Mouse (Mus musculus) ES-E14 (cell line): ENCODE measurements at regions not wholly inside any gene's neighbourhood (a gene's known extent, or its start where the extent isn't known, plus 50 kb on each side); places are given as distances from the start of the nearest gene placed in this dataset.

Experiments used
- DNase-seq: peaks from one replicate; pipeline ENCODE4 v3.0.0-alpha.2; 2013; ENCODE audit warnings: low read depth, low spot score
- H3K27ac ChIP-seq: 2 replicates; pipeline ENCODE4 v1.5.1; 2012; ENCODE audit warnings: low read depth, mild to moderate bottlenecking, low read length, moderate library complexity, mixed read lengths; ENCODE audit not compliant: poor library complexity, insufficient read depth, severe bottlenecking
- H3K36me3 ChIP-seq: 2 replicates; pipeline ENCODE4 v1.6.1; 2012; ENCODE audit warnings: mild to moderate bottlenecking, low read length, moderate library complexity, mixed read lengths; ENCODE audit not compliant: control insufficient read depth, poor library complexity, insufficient read depth, severe bottlenecking
- H3K4me1 ChIP-seq, 2 experiments: fragments of 150-350 bp in 1 of 2; sonication (generic) in 1 of 2; 2 replicates each; pipeline ENCODE4 v1.6.1; 2012; ENCODE audit warnings: low read length in 2 of 2, mild to moderate bottlenecking in 1 of 2, mixed read lengths in 1 of 2; ENCODE audit not compliant: control insufficient read depth in 2 of 2, insufficient read depth in 2 of 2, poor library complexity in 1 of 2
- H3K4me3 ChIP-seq, 2 experiments: fragments of 150-350 bp in 1 of 2; sonication (generic) in 1 of 2; 2 replicates each; pipeline ENCODE4 v1.5.1; 2012; ENCODE audit warnings: low read length in 2 of 2, low read depth in 1 of 2, mild to moderate bottlenecking in 1 of 2, mixed read lengths in 1 of 2; ENCODE audit not compliant: insufficient read depth in 1 of 2, poor library complexity in 1 of 2, severe bottlenecking in 1 of 2
- H3K9ac ChIP-seq: 2 replicates; pipeline ENCODE4 v1.6.1; 2012; ENCODE audit warnings: low read depth, mild to moderate bottlenecking, low read length, mixed read lengths; ENCODE audit not compliant: poor library complexity, insufficient read depth, severe bottlenecking
- H3K9me3 ChIP-seq: fragments of 150-350 bp; sonication (generic); 2 replicates; pipeline ENCODE4 v1.6.1; 2012; ENCODE audit warnings: low read depth, mild to moderate bottlenecking, low read length; ENCODE audit not compliant: control insufficient read depth, insufficient read depth
- CHD2 ChIP-seq: IDR thresholded peaks from 2 replicates; pipeline ENCODE4 v1.6.1; 2014; ENCODE audit warnings: mild to moderate bottlenecking, low read depth, low read length, inconsistent platforms
- HCFC1 ChIP-seq: IDR thresholded peaks from 2 replicates; pipeline ENCODE4 v1.6.1; 2012; ENCODE audit warnings: low read length, inconsistent platforms, borderline replicate concordance; ENCODE audit not compliant: insufficient read depth
- MAFK ChIP-seq: IDR thresholded peaks from 2 replicates; pipeline ENCODE4 v1.6.1; 2014; ENCODE audit warnings: mild to moderate bottlenecking, low read depth, low read length, inconsistent platforms; ENCODE audit not compliant: insufficient read depth
- ZC3H11A ChIP-seq: IDR thresholded peaks from 2 replicates; pipeline ENCODE4 v1.6.1; 2012; ENCODE audit warnings: low read depth, mild to moderate bottlenecking, inconsistent platforms, low read length, borderline replicate concordance
- ZNF384 ChIP-seq: IDR thresholded peaks from 2 replicates; pipeline ENCODE4 v1.6.1; 2012; ENCODE audit warnings: low read depth, low read length, inconsistent platforms
- in situ Hi-C, 2 experiments: fragments of 600-800 bp; cut with MboI; formaldehyde crosslinking; loops; one replicate each; pipeline ENCODE4 v1.15.1; 2025; ENCODE audit warnings: low sequenced_read_pairs in 2 of 2, inconsistent platforms in 1 of 2; ENCODE audit not compliant: unreplicated experiment in 2 of 2

- Histone ChIP-seq H3K27ac (no peak overlapping the region), H3K9me3 (no peaks in the 10 kb centered on the region), H3K9ac (no peak overlapping the region), H3K4me3 (no peak overlapping the region), H3K4me1 (no peaks in the 10 kb centered on the region), H3K36me3 (no peaks in the 10 kb centered on the region)
- no peak for DNase-seq
- TF ChIP-seq HCFC1 (no peak), ZNF384 (no peak), ZC3H11A (no peak), MAFK (no peak), CHD2 (no peak)
- in situ Hi-C loops = no loop called here
Observed at GRCm38 (mm10) chr12:70608672-70609071, 155.8 kb downstream of the Tmx1 start.

GRCm38 (mm10) chr12:70609116-70609871 lies 156.4 kb downstream of the Tmx1 start:
- in situ Hi-C loops = no loop called here

GRCm38 (mm10) chr12:70611891-70612290 lies 159.0 kb downstream of the Tmx1 start:
- Histone ChIP-seq H3K4me3 (no peak overlapping the region), H3K9ac (no peak overlapping the region), H3K4me1 (no peaks in the 10 kb centered on the region), H3K9me3 (no peaks in the 10 kb centered on the region), H3K36me3 (no peaks in the 10 kb centered on the region), H3K27ac (no peak overlapping the region)
- in situ Hi-C loops = no loop called here
- TF ChIP-seq ZNF384 (no peak), CHD2 (no peak), ZC3H11A (no peak), HCFC1 (no peak), MAFK (no peak)
- no peak for DNase-seq

More at GRCm38 (mm10) chr12:70609116-70609871, 156.4 kb downstream of the Tmx1 start:
- no peak overlapping the region for H3K4me3 ChIP-seq
- TF ChIP-seq MAFK = no peak
- no peak for TF ChIP-seq ZC3H11A
- TF ChIP-seq HCFC1 = no peak
- TF ChIP-seq ZNF384 = no peak
- TF ChIP-seq CHD2 = no peak
- H3K36me3 ChIP-seq = no peaks in the 10 kb centered on the region
- H3K9ac ChIP-seq = no peak overlapping the region
- no peak overlapping the region for H3K27ac ChIP-seq
- DNase-seq = no peak
- no peaks in the 10 kb centered on the region for H3K9me3 ChIP-seq
- no peaks in the 10 kb centered on the region for H3K4me1 ChIP-seq

- no peak for DNase-seq
- H3K36me3 ChIP-seq = no peaks in the 10 kb centered on the region
- no peak overlapping the region for H3K9ac ChIP-seq
- TF ChIP-seq HCFC1 (no peak), ZNF384 (no peak), MAFK (no peak), CHD2 (no peak), ZC3H11A (no peak)
- H3K4me1 ChIP-seq = no peaks in the 10 kb centered on the region
- H3K27ac ChIP-seq = no peak overlapping the region
- no peaks in the 10 kb centered on the region for H3K9me3 ChIP-seq
- H3K4me3 ChIP-seq = no peak overlapping the region
- in situ Hi-C loops = no loop called here
Observed at GRCm38 (mm10) chr12:70613244-70613643, 160.3 kb downstream of the Tmx1 start.
